Mouse (Mus musculus) small intestine, adult 2 months (tissue): Measurements from ENCODE around the gene C2cd5.

ENCODE experiments used
- CTCF ChIP-seq: fragments of 200-500 bp; IDR thresholded peaks from 2 replicates; pipeline ENCODE4 v1.5.1; 2012; ENCODE audit warnings: low read depth, mild to moderate bottlenecking, control low read depth, inconsistent platforms, low read length, moderate library complexity, mixed read lengths; ENCODE audit not compliant: insufficient replicate concordance, insufficient read length; ENCODE audit errors: extremely low read depth
- POLR2A ChIP-seq: fragments of 200-500 bp; IDR thresholded peaks from 2 replicates; pipeline ENCODE4 v1.6.1; 2012; ENCODE audit warnings: low read depth, mild to moderate bottlenecking, control low read depth, inconsistent platforms, low read length, moderate library complexity

DNA sequence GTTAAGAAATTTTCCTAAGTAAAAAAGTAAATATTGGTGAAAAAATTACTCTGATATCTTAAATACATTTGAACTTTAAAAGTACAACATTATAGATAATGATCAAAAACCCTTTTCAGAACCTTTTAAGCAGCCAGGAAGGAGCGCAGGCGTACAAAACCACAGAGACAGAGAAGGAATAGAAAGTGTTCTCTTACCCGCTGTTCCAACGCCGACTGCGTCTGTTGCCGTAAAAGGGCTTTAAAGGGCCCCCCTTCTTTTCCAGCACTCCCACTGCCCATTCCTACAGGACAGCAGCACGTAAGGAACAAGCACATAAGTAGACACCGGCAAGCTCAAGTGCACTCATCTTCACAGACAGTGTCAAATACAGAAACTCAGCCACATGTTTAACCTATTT is 33.1 kb downstream of the C2cd5 start:
- no peak for TF ChIP-seq POLR2A
- TF ChIP-seq CTCF, result no peak
